Mouse (Mus musculus): Measurements from ENCODE around the gene Grik4. TPM values are rescaled to one million over a fixed set of nuclear protein-coding genes. Genes with fewer than 3 reads are reported as not detected.

Grik4 gene
- total RNA-seq, 2 experiments from 2014 or later, result 0.11 TPM; not detected in 1

GRCm38 (mm10) chr9:42908657-42909313 lies 35.5 kb downstream of the Grik4 start:
- intact Hi-C loops (cut with DNase I), result no loop called here
- DNase-seq, result peak in 1 of 2 experiments; percentile 3

DNA sequence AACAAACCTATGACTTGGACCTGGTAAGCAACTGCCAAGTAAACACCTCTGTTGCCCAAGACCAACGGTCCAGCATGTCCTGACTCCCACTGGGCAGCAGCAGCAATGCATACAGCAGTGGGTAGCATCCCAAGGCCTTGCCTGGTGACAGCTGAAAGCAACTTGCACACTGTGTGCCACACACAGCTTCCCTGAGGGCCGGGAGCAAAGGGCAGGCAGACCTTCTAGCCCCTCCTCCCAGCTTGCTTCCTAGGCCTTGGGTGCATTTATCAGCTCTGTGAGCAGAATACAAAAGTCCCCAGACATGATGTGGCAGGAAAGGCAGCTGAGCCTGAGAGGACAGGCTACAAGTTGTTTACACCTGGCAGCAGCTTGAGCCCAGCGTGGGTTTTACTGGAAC lies 37.3 kb downstream of the Grik4 start:
- intact Hi-C loops (cut with DNase I), result no loop called here
- DNase-seq, result no peak

- DNase-seq, result no peak
- intact Hi-C loops (cut with DNase I), result no loop called here
Observed at GRCm38 (mm10) chr9:42898091-42898591, 46.2 kb downstream of the Grik4 start.

- intact Hi-C loops (cut with DNase I), result no loop called here
- DNase-seq, result peak; percentile 38 to 45
Observed at GRCm38 (mm10) chr9:42897361-42898051, 46.8 kb downstream of the Grik4 start.

- intact Hi-C loops (cut with DNase I), result no loop called here
- no peak for DNase-seq
Observed at GRCm38 (mm10) chr9:42896421-42897210, 47.7 kb downstream of the Grik4 start.

- intact Hi-C loops (cut with DNase I), result no loop called here
Observed at GRCm38 (mm10) chr9:42892765-42893164, 51.5 kb downstream of the Grik4 start.

GRCm38 (mm10) chr9:42887930-42888329 lies 56.4 kb downstream of the Grik4 start:
- DNase-seq, result no peak
- intact Hi-C loops (cut with DNase I), result no loop called here

More at GRCm38 (mm10) chr9:42892765-42893164, 51.5 kb downstream of the Grik4 start:
- no peak for DNase-seq

GRCm38 (mm10) chr9:42886112-42886766 lies 58.1 kb downstream of the Grik4 start:
- intact Hi-C loops (cut with DNase I), result no loop called here

GRCm38 (mm10) chr9:42885566-42885965 lies 58.7 kb downstream of the Grik4 start:
- no peak for DNase-seq
- intact Hi-C loops (cut with DNase I), result no loop called here

More at GRCm38 (mm10) chr9:42886112-42886766, 58.1 kb downstream of the Grik4 start:
- no peak for DNase-seq

GRCm38 (mm10) chr9:42885123-42885522 lies 59.2 kb downstream of the Grik4 start:
- intact Hi-C loops (cut with DNase I), result no loop called here
- DNase-seq, result no peak

GRCm38 (mm10) chr9:42883006-42883759 lies 61.1 kb downstream of the Grik4 start:
- no peak for DNase-seq
- intact Hi-C loops (cut with DNase I), result no loop called here

GRCm38 (mm10) chr9:42882313-42882712 lies 62.0 kb downstream of the Grik4 start:
- no peak for DNase-seq

DNA sequence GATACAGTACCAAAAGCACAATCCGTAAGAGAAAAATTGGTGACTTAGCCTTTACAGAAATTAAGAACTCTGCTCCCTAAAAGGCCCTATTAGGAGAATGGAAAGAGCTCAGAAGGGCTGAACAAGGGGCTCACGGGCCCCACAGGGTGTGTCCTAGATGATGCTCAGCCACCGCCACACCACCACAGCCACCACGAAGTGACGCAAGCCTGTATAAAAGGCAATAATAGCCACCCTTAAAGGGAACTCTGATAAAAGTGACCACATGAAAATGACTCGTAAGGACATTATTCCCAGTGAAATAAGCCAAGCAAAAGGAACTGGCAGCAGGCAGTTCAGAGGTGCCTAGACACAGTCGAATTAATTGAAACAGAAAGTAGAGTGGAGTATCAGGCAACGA lies 63.3 kb downstream of the Grik4 start:
- intact Hi-C loops (cut with DNase I), result no loop called here
- no peak for DNase-seq

More at GRCm38 (mm10) chr9:42882313-42882712, 62.0 kb downstream of the Grik4 start:
- intact Hi-C loops (cut with DNase I), result no loop called here

DNA sequence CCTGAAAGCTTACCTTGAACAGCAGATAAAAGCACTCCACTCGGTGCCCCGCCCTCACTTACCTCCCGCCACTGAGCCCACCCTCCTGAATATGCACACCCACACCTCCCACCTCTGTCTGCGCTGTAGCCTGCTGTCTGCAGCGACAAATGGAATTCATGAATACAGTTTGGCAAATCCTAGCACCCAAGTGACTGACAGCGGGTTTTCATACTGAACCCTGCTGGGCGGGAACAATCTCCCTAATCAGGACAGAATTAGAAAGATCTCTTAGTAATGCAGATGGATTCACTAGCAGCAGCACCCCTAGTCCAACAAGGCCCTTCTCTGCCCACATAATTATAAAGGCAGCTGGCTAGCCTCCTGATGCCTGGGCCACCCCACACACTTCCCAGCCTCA lies 65.9 kb downstream of the Grik4 start:
- intact Hi-C loops (cut with DNase I), result no loop called here
- DNase-seq, result no peak

- intact Hi-C loops (cut with DNase I), result no loop called here
- DNase-seq, result no peak
Observed at GRCm38 (mm10) chr9:42872885-42873284, 71.4 kb downstream of the Grik4 start.

DNA sequence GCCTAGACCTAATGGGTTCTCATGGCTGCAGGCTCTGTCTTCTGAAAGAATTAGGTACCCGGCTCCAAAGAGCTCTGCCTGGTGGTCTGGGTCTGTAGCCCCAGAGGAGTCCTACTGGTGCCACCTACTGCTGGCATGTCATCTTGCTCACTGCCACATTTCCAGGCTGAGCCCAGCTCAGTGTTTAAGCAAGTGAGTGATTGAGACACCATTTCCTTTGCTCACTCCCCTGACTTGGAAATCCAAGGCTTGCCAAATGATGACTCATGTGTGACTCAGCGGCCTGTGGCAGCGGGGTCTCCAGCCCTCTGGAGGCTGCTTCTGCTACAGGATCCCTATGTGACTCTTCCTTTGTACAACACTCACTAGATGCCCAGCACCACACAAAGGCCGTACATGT lies 72.6 kb downstream of the Grik4 start:
- DNase-seq, result peak in 1 of 2 experiments; percentile 17
- intact Hi-C loops (cut with DNase I), result no loop called here

- intact Hi-C loops (cut with DNase I), result no loop called here
- DNase-seq, result no peak
Observed at GRCm38 (mm10) chr9:42870257-42870656, 74.0 kb downstream of the Grik4 start.

- intact Hi-C loops (cut with DNase I), result no loop called here
- no peak for DNase-seq
Observed at GRCm38 (mm10) chr9:42868508-42868907, 75.8 kb downstream of the Grik4 start.

- intact Hi-C loops (cut with DNase I), result no loop called here
- no peak for DNase-seq
Observed at GRCm38 (mm10) chr9:42866650-42867049, 77.6 kb downstream of the Grik4 start.
